Mouse (Mus musculus) urinary bladder, postnatal 25 days (tissue): ENCODE results near the gene Tecpr2.

Source experiments
- DNase-seq: peaks from one replicate; pipeline ENCODE4 v3.0.0; 2022; ENCODE audit warnings: low spot score

Tecpr2 gene

GRCm38 (mm10) chr12:111007134-111008103 lies 118.4 kb downstream of the Tecpr2 start:
- DNase-seq = peak; percentile 24

GRCm38 (mm10) chr12:111008500-111009490 lies 119.7 kb downstream of the Tecpr2 start:
- DNase-seq = no peak

GRCm38 (mm10) chr12:111009615-111010257 lies 120.7 kb downstream of the Tecpr2 start:
- DNase-seq = no peak

- DNase-seq = no peak
Observed at GRCm38 (mm10) chr12:111016807-111017206, 127.7 kb downstream of the Tecpr2 start.

- DNase-seq = no peak
Observed at GRCm38 (mm10) chr12:111018068-111018467, 129.0 kb downstream of the Tecpr2 start.

GRCm38 (mm10) chr12:111019086-111019485 lies 130.0 kb downstream of the Tecpr2 start:
- DNase-seq = no peak

- no peak for DNase-seq
Observed at GRCm38 (mm10) chr12:111021138-111021537, 132.1 kb downstream of the Tecpr2 start.

- no peak for DNase-seq
Observed at GRCm38 (mm10) chr12:111021577-111021976, 132.5 kb downstream of the Tecpr2 start.
